Comparison of ENCODE assay signal across 24 mouse cellular contexts in genomic region chr5:101726371-101726770, GRCm38 (mm10). TPM values are rescaled to one million over a fixed set of nuclear protein-coding genes. Genes with fewer than 3 reads are reported as not detected.
A peak's percentile ranks its signal among the peaks of the same experiment; 100 is the strongest.
DNase-seq lines count a peak whose midpoint lies in the region; ATAC-seq lines count a peak whose summit lies in the region.
"Had no signal": no experiment of that assay in that cellular context is flagged by ENCODE, and none has a peak within 500 bp of the region (broad histone marks: within the 10 kb centered on the region; RNA-seq: fewer than 3 reads in every experiment).

No protein-coding gene starts in this region.

- no peaks in the 10 kb centered on the region for H3K27me3 ChIP-seq in kidney, embryonic 14.5 days (ENCODE audit: control insufficient read depth, insufficient read depth, low read length)
- H3K27me3 ChIP-seq in kidney, embryonic 15.5 days = no peaks in the 10 kb centered on the region
- H3K27me3 ChIP-seq in lung, embryonic 15.5 days = no peaks in the 10 kb centered on the region
- H3K27me3 ChIP-seq: forebrain, embryonic 15.5 days; heart, embryonic 13.5 days; midbrain, embryonic 15.5 days; neural tube, embryonic 13.5 days; Patski had no signal

- WGBS in kidney, embryonic 14.5 days = 80% methylated on average over 6 of the region's 6 CpGs
- WGBS in kidney, embryonic 15.5 days = 69% methylated on average over 6 of the region's 6 CpGs
- 58% methylated on average over 6 of the region's 6 CpGs for WGBS in lung, embryonic 15.5 days

- no peak overlapping the region for H3K27ac ChIP-seq in kidney, embryonic 14.5 days (ENCODE audit: low read depth, low read length)
- peak overlapping the region; percentile 67; the same call in 1 of the 2 replicates for H3K27ac ChIP-seq in kidney, embryonic 15.5 days
- H3K27ac ChIP-seq in lung, embryonic 15.5 days = 0 out of 2 replicates have a peak overlapping the region, but pooled peaks have one; percentile 6
- H3K27ac ChIP-seq: embryonic facial prominence, embryonic 10.5 days; forebrain, embryonic 15.5 days; heart, embryonic 13.5 days; kidney, postnatal 0 days; layer of hippocampus, adult 2 months; macrophage; midbrain, embryonic 15.5 days; neural tube, embryonic 13.5 days had no signal

- DNase-seq in kidney, adult 18-20 months = peak; percentile 18
- DNase-seq in lung, postnatal 36 days = peak; percentile 57
- DNase-seq in layer of hippocampus, adult 11-12 months (ENCODE audit: low spot score) = no peak
- DNase-seq in B cell, adult 2 months = no peak
- DNase-seq: adrenal gland, adult 2 months; cerebellum, adult 11-12 months; cerebellum, postnatal 10 days; gastrocnemius, postnatal 10 days; heart, adult 18-20 months; heart, postnatal 14 days; thymus, postnatal 25 days had no signal

- ATAC-seq in kidney, embryonic 14.5 days (ENCODE audit: low FRiP score, low TSS enrichment) = no peak
- ATAC-seq in kidney, embryonic 15.5 days (replicated peaks; ENCODE audit: low FRiP score) = no peak
- ATAC-seq in lung, embryonic 15.5 days (ENCODE audit: borderline replicate concordance, extremely low read depth, low FRiP score, low TSS enrichment) = no peak
- ATAC-seq: forebrain, embryonic 15.5 days; midbrain, embryonic 15.5 days; Patski had no signal

- H3K9ac ChIP-seq in kidney, embryonic 14.5 days (ENCODE audit: low read depth, low read length) = no peak overlapping the region
- no peak overlapping the region for H3K9ac ChIP-seq in kidney, embryonic 15.5 days
- no peak overlapping the region for H3K9ac ChIP-seq in lung, embryonic 15.5 days
- H3K9ac ChIP-seq: forebrain, embryonic 15.5 days; heart, embryonic 13.5 days; midbrain, embryonic 15.5 days; neural tube, embryonic 13.5 days had no signal

- H3K9me3 ChIP-seq in kidney, embryonic 14.5 days (ENCODE audit: control insufficient read depth, low read length) = no peaks in the 10 kb centered on the region
- H3K9me3 ChIP-seq in kidney, embryonic 15.5 days (replicated peaks) = no peaks in the 10 kb centered on the region
- no peaks in the 10 kb centered on the region for H3K9me3 ChIP-seq in lung, embryonic 15.5 days
- H3K9me3 ChIP-seq: embryonic facial prominence, embryonic 10.5 days; forebrain, embryonic 15.5 days; heart, embryonic 13.5 days; midbrain, embryonic 15.5 days; neural tube, embryonic 13.5 days had no signal

- 0 out of 2 replicates have a peak, but pooled peaks cover 2% of the 10 kb centered on the region for H3K4me1 ChIP-seq in kidney, embryonic 14.5 days (ENCODE audit: control insufficient read depth, insufficient read depth, low read length)
- H3K4me1 ChIP-seq in kidney, embryonic 15.5 days = peaks cover 10% of the 10 kb centered on the region; the same call in 1 of the 2 replicates
- H3K4me1 ChIP-seq in lung, embryonic 15.5 days = no peaks in the 10 kb centered on the region
- H3K4me1 ChIP-seq: embryonic facial prominence, embryonic 10.5 days; forebrain, embryonic 15.5 days; heart, embryonic 13.5 days; midbrain, embryonic 15.5 days; neural tube, embryonic 13.5 days had no signal

- no peak overlapping the region for H3K4me2 ChIP-seq in kidney, embryonic 14.5 days (replicated peaks; ENCODE audit: low read depth, low read length)
- H3K4me2 ChIP-seq in kidney, embryonic 15.5 days = no peak overlapping the region
- no peak overlapping the region for H3K4me2 ChIP-seq in lung, embryonic 15.5 days
- H3K4me2 ChIP-seq: forebrain, embryonic 15.5 days; heart, embryonic 13.5 days; midbrain, embryonic 15.5 days; neural tube, embryonic 13.5 days had no signal

- H3K36me3 ChIP-seq in kidney, embryonic 14.5 days (ENCODE audit: control insufficient read depth, insufficient read depth, low read length) = no peaks in the 10 kb centered on the region
- H3K36me3 ChIP-seq in kidney, embryonic 15.5 days = no peaks in the 10 kb centered on the region
- H3K36me3 ChIP-seq in lung, embryonic 15.5 days = no peaks in the 10 kb centered on the region
- H3K36me3 ChIP-seq: embryonic facial prominence, embryonic 10.5 days; forebrain, embryonic 15.5 days; heart, embryonic 13.5 days; midbrain, embryonic 15.5 days; neural tube, embryonic 13.5 days had no signal

- no peak overlapping the region for H3K4me3 ChIP-seq in kidney, embryonic 14.5 days (ENCODE audit: low read length)
- no peak overlapping the region for H3K4me3 ChIP-seq in kidney, embryonic 15.5 days (replicated peaks)
- no peak overlapping the region for H3K4me3 ChIP-seq in lung, embryonic 15.5 days
- H3K4me3 ChIP-seq: embryonic facial prominence, embryonic 10.5 days; forebrain, embryonic 15.5 days; heart, embryonic 13.5 days; layer of hippocampus, adult 2 months; midbrain, embryonic 15.5 days; myocyte; neural tube, embryonic 13.5 days had no signal

RNA-seq across cellular contexts. Expression of gene Cds1, which starts 38.6 kb away (rescaled TPM):
- 6.4 and 10.9 TPM in 2 replicates for polyA plus RNA-seq in kidney, embryonic 14.5 days (2014; fragmentation: Nextera tagmentation; extraction: Ambion mirVana)
- polyA plus RNA-seq in kidney, embryonic 15.5 days (2015; fragmentation: Nextera tagmentation; extraction: Ambion mirVana) = 10.9 and 11.8 TPM in 2 replicates
- polyA plus RNA-seq in lung, embryonic 15.5 days (2015; fragmentation: Nextera tagmentation; extraction: Ambion mirVana) = 4.1 and 7.4 TPM in 2 replicates
- polyA plus RNA-seq: myocyte had no signal

Comparison
In these comparisons a context has a peak if more than half of its experiments do, and no peak if none do; other contexts are left out.
1. DNase-seq: peak in kidney, adult 18-20 months (single experiment) and lung, postnatal 36 days (single experiment); none in layer of hippocampus, adult 11-12 months (single experiment) and B cell, adult 2 months (0 of 2).